Mouse (Mus musculus) forebrain, postnatal 0 days (tissue): Measurements from ENCODE around the gene Pus7l. TPM values are rescaled to one million over a fixed set of nuclear protein-coding genes. Genes with fewer than 3 reads are reported as not detected.
A peak's percentile ranks its signal among the peaks of the same experiment; 100 is the strongest.

Experiments used
- ATAC-seq: fragments of 200-750 bp; cut with Nextera tagmentation; 2 replicates; pipeline ENCODE4 v1.8.0; 2017; ENCODE audit warnings: mild to moderate bottlenecking, moderate library complexity
- DNase-seq: peaks from one replicate; pipeline ENCODE4 v3.0.0-alpha.2; 2015
- H3K27ac ChIP-seq: fragments of 300-500 bp; sonication (generic); 2 replicates; pipeline ENCODE4 v1.5.1; 2014; ENCODE audit warnings: low read depth, mild to moderate bottlenecking, antibody characterized with exemption, low read length, moderate library complexity, mixed read lengths
- H3K27me3 ChIP-seq: fragments of 300-500 bp; sonication (generic); 2 replicates; pipeline ENCODE4 v1.6.1; 2014; ENCODE audit warnings: mild to moderate bottlenecking, low read length, mixed read lengths; ENCODE audit not compliant: insufficient read depth
- H3K36me3 ChIP-seq: fragments of 300-500 bp; sonication (generic); 2 replicates; pipeline ENCODE4 v1.6.1; 2014; ENCODE audit warnings: mild to moderate bottlenecking, moderate library complexity; ENCODE audit not compliant: insufficient read depth
- H3K4me1 ChIP-seq: fragments of 300-500 bp; sonication (generic); 2 replicates; pipeline ENCODE4 v1.6.1; 2014; ENCODE audit warnings: antibody characterized with exemption; ENCODE audit not compliant: insufficient read depth
- H3K4me2 ChIP-seq: fragments of 300-500 bp; sonication (generic); 2 replicates; pipeline ENCODE4 v1.6.1; 2014; ENCODE audit warnings: low read depth, mild to moderate bottlenecking, moderate library complexity
- H3K4me3 ChIP-seq: fragments of 300-500 bp; sonication (generic); 2 replicates; pipeline ENCODE4 v1.5.1; 2014; ENCODE audit warnings: low read depth, low read length, mixed read lengths
- H3K9ac ChIP-seq: fragments of 300-500 bp; sonication (generic); 2 replicates; pipeline ENCODE4 v1.6.1; 2014; ENCODE audit warnings: mild to moderate bottlenecking
- H3K9me3 ChIP-seq: fragments of 300-500 bp; sonication (generic); 2 replicates; pipeline ENCODE4 v1.6.1; 2016; ENCODE audit warnings: low read length
- CTCF ChIP-seq: sonication (generic); IDR thresholded peaks from 2 replicates; pipeline ENCODE4 v1.5.1; 2016; ENCODE audit warnings: antibody characterized with exemption, control low read depth, low read depth
- WGBS: fragments of 180-500 bp; shearing (Covaris S2); extraction: QIAGEN DNeasy Blood & Tissue Kit; methylation state at CpG from one replicate; pipeline ENCODE4 v1.1.7; 2014; 5-methylcytosine and 5-hydroxymethylcytosine counted together
- polyA plus RNA-seq: library from polyadenylated mRNA; unstranded; fragments of >200 nt; fragmentation: Nextera tagmentation; extraction: Ambion mirVana; gene quantifications from 2 replicates; pipeline ENCODE4 v1.2.1, GENCODE M21; 2015
- total RNA-seq: library from RNA; depleted of rRNA; stranded (reverse); fragments of >200 nt; gene quantifications from 2 replicates; pipeline ENCODE4 v1.2.3, GENCODE M21; 2014

Gene Pus7l
- total and polyA plus RNA-seq, 2 experiments from 2014 or later: 5.0 to 5.6 TPM

- DNase-seq (no peak), ATAC-seq (no peak)
- H3K4me3 ChIP-seq: no peak overlapping the region
- peaks cover 53% of the 10 kb centered on the region for H3K36me3 ChIP-seq
- no peaks in the 10 kb centered on the region for H3K9me3 ChIP-seq
- no peak for TF ChIP-seq CTCF
- no peaks in the 10 kb centered on the region for H3K4me1 ChIP-seq
- WGBS: 90% methylated on average over 10 of the region's 10 CpGs
- no peak overlapping the region for H3K4me2 ChIP-seq
- no peaks in the 10 kb centered on the region for H3K27me3 ChIP-seq
- no peak overlapping the region for H3K27ac ChIP-seq
- no peak overlapping the region for H3K9ac ChIP-seq
Measured at GRCm38 (mm10) chr15:94583153-94583552, 39.8 kb upstream of the Pus7l start.

DNA sequence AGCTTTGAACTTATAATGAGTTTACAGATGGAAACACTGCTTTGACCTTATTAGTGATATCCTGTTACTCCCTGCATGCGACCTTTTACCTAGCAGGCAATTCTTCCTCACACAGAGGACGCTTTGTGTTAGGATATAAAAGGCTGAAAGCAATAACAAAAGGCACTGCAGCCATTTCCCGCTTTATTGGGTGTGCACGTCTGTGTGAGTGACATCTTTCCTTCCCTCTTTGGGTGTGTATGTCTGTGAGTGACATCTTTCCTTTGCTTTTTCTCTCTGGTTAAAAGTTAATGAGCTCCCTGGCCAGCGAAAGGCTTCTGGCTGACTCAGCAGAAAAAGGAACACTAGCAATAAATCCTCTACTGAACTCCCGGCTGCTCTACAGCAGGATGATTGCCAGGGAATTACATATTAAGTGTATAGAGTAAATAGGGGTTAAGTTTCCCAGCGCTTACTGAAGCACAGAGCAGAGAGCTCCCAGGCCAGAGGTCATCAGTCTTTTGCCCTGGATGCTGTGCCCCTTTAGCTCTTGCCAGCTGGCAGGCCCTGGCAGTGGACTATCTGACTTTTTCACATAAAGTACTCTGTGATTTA is 38.8 kb upstream of the Pus7l start:
- Histone ChIP-seq H3K4me2 (no peak overlapping the region), H3K4me1 (no peaks in the 10 kb centered on the region), H3K9ac (no peak overlapping the region), H3K4me3 (no peak overlapping the region), H3K9me3 (no peaks in the 10 kb centered on the region), H3K27ac (no peak overlapping the region), H3K36me3 (peaks cover 56% of the 10 kb centered on the region), H3K27me3 (no peaks in the 10 kb centered on the region)
- 30% methylated on average over 7 of the region's 7 CpGs for WGBS
- ATAC-seq (no peak), DNase-seq (no peak)
- TF ChIP-seq CTCF: no peak

DNA sequence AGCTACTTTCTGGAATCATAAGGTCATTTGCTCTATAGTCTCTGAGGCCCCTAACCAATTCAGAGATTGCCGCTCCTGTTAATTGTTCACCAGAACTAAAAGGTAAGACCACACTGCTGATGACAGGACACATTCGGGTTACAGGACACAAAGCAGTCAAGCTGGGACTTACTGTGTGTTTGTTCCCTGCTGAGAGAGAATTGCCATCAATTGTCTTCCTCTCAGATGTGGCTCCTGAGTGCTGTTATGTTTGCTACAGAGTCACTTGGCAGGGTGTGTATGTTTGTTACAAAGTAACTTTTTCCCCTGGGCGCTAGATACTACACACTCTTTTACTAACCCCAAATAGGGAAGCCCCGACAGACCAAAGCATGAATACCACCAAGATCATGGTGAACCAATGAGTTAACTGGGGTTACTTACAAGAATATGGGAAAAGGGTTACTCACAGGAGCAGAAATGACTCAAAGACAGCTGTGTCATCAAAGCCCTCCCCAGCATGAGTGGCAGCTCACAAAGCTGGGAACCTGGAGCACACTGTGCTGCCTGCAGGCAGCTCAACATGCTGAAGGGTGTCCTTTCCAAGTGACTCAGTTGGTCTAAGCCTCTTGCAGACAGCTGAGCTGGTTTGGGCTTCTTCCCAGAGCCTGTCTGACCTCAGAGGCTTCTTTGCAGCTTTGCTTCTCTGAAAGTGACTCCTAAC is 31.4 kb upstream of the Pus7l start:
- 61% methylated on average over 4 of the region's 4 CpGs for WGBS
- Histone ChIP-seq H3K27ac (no peak overlapping the region), H3K4me1 (no peaks in the 10 kb centered on the region), H3K4me2 (no peak overlapping the region), H3K9me3 (no peaks in the 10 kb centered on the region), H3K36me3 (peaks cover 5% of the 10 kb centered on the region; the same call in 1 of the 2 replicates), H3K4me3 (no peak overlapping the region), H3K27me3 (no peaks in the 10 kb centered on the region), H3K9ac (no peak overlapping the region)
- no peak for TF ChIP-seq CTCF
- DNase-seq (no peak), ATAC-seq (no peak)

GRCm38 (mm10) chr15:94572746-94573145 is 29.4 kb upstream of the Pus7l start:
- H3K4me2 ChIP-seq: no peak overlapping the region
- no peak overlapping the region for H3K27ac ChIP-seq
- no peak overlapping the region for H3K9ac ChIP-seq
- H3K36me3 ChIP-seq: no peaks in the 10 kb centered on the region
- H3K4me1 ChIP-seq: no peaks in the 10 kb centered on the region
- DNase-seq (no peak), ATAC-seq (no peak)
- peak; percentile 36; the same call in 1 of the 2 replicates for TF ChIP-seq CTCF
- H3K27me3 ChIP-seq: no peaks in the 10 kb centered on the region
- 60% methylated on average over 8 of the region's 8 CpGs for WGBS
- H3K4me3 ChIP-seq: no peak overlapping the region
- no peaks in the 10 kb centered on the region for H3K9me3 ChIP-seq

DNA sequence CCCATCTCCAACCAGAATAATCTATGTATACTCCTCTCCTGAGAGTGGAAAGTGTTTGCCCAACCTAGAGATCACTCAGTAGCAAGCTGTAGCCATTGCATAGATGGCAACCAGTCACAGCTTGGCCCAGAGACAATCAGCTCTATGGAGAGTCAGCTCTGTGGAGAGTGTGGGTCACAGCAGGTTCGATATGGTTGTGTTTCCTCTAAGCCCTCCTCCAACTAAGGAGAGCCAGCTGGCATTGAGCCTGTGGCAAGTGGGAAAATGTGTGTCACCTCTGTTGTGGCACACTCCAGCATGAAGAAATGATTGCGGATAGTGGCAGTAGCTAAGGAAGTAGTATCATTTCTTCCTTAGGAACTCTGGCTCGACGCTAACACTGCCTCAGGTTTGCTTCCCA is 28.2 kb upstream of the Pus7l start:
- no peak for TF ChIP-seq CTCF
- Histone ChIP-seq H3K36me3 (no peaks in the 10 kb centered on the region), H3K9ac (no peak overlapping the region), H3K4me3 (no peak overlapping the region), H3K9me3 (no peaks in the 10 kb centered on the region), H3K27ac (no peak overlapping the region), H3K27me3 (no peaks in the 10 kb centered on the region), H3K4me1 (no peaks in the 10 kb centered on the region), H3K4me2 (no peak overlapping the region)
- WGBS: 77% methylated on average over 4 of the region's 4 CpGs
- DNase-seq: no peak
- ATAC-seq: no peak

DNA sequence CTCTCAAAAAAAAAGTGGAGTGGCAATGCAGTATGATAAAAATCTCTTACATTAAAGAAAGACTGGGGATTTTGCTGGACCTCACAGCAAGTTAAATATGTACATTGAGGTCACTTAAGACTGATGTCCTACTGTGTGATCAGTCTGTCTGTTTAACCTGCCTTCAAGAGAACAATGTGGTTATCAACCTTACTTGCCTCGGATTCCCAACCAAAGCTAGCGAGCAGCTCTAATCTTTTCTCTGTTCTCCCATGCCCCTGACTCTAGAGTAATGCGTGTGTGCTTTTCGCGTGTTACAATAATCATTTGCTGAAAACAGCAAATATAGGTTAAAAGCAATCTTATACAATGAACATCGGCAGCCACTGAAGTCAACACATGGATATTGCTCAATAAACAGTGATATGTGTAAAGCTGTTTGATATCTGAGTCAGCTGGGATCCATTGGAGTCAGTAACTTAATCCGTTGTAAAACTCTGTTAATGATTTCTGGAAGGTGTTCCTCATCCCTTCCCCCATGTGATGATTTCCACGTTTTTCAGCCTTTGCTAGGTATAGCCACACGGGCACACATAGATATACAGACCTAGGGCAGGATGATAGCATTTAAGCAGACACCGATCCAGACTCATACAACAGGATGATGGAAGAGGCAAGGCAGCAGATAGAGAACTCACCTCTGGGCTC is 25.3 kb upstream of the Pus7l start:
- H3K4me1 ChIP-seq: no peaks in the 10 kb centered on the region
- no peak for TF ChIP-seq CTCF
- ATAC-seq: no peak
- no peak for DNase-seq
- no peak overlapping the region for H3K27ac ChIP-seq
- no peak overlapping the region for H3K9ac ChIP-seq
- H3K36me3 ChIP-seq: no peaks in the 10 kb centered on the region
- 89% methylated on average over 10 of the region's 10 CpGs for WGBS
- no peak overlapping the region for H3K4me3 ChIP-seq
- H3K9me3 ChIP-seq: no peaks in the 10 kb centered on the region
- H3K27me3 ChIP-seq: no peaks in the 10 kb centered on the region
- H3K4me2 ChIP-seq: no peak overlapping the region

DNA sequence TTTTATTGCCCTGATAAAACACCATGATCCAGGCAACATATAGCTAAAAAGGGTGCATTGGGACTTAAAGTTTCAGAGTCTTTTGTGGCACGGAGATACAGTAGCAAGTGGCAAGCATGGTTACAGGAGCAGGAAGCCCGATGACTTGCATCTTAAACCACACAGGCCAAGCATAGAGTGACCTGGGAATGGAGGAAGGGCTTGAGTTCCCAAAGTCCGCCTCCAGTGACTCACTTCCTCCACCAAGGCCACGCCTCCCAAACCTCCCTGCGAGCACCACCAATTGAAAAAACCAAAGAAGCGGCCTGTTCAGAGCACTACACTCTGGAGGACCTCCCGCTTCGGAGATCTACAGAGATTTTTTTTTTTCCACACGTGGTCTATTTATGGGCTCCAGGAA is 22.5 kb upstream of the Pus7l start:
- Histone ChIP-seq H3K4me1 (no peaks in the 10 kb centered on the region), H3K9ac (no peak overlapping the region), H3K27me3 (no peaks in the 10 kb centered on the region), H3K9me3 (no peaks in the 10 kb centered on the region), H3K36me3 (no peaks in the 10 kb centered on the region), H3K4me3 (no peak overlapping the region), H3K27ac (no peak overlapping the region), H3K4me2 (no peak overlapping the region)
- no peak for ATAC-seq
- TF ChIP-seq CTCF: no peak
- DNase-seq: no peak
- 90% methylated on average over 9 of the region's 9 CpGs for WGBS
